Mouse (Mus musculus) cerebellum, adult 11 months (tissue): ENCODE measurements around the gene Krt81.

Experiments used
- DNase-seq: peaks from one replicate; pipeline ENCODE4 v3.0.0; 2022

The Krt81 gene

GRCm38 (mm10) chr15:101453093-101453736, 10.3 kb downstream of the Krt81 start:
- peak; percentile 62 for DNase-seq

GRCm38 (mm10) chr15:101447444-101447843, 16.1 kb downstream of the Krt81 start, which contains the start of gene Krt88:
Krt88 (plus strand) TSS chr15:101447744.
- DNase-seq, result no peak

DNA sequence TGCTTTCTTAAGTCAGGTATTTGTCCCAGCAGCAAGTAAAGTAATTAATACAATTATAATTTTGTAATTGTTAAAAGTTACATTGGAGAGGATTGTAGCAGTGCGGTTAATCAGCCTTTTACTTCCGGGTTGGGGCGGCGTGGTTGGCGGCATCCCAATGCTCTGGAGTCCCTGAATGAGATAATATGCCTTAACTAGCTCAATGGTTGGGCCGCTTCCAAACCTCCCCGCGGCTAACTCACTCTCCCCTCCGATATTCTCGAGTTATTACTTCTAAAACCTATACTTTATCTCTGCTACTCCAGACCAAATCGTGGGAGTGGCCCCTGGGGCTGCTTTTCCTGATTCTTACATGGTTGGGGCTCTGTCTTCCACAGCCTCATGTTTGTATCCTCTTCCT, 17.0 kb downstream of the Krt81 start:
- no peak for DNase-seq

DNA sequence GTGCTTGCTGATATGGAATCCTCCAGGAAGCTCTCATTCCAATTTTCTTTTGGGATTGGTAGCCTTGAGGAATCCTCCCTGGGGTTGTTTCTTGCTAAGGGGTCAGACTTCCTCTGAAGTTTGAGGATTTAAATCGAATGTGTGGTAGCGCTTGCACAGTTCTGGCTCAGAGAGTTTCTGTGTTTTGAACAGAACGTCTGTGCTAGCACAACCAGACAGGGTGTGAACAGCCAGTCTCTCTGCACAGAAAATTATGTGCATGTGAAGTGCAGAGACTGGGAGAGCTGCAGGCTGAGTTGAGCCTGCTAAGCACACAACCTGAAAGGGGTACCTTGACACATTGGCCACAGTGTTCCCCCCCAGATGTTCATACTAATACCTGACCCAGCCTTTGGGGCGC, 22.7 kb downstream of the Krt81 start:
- no peak for DNase-seq

- no peak for DNase-seq
Observed at GRCm38 (mm10) chr15:101438555-101438954, 25.0 kb downstream of the Krt81 start, which contains the start of gene Krt87. Krt87 (minus strand) TSS chr15:101438804.

- DNase-seq, result no peak
Observed at GRCm38 (mm10) chr15:101436611-101437010, 26.9 kb downstream of the Krt81 start.

DNA sequence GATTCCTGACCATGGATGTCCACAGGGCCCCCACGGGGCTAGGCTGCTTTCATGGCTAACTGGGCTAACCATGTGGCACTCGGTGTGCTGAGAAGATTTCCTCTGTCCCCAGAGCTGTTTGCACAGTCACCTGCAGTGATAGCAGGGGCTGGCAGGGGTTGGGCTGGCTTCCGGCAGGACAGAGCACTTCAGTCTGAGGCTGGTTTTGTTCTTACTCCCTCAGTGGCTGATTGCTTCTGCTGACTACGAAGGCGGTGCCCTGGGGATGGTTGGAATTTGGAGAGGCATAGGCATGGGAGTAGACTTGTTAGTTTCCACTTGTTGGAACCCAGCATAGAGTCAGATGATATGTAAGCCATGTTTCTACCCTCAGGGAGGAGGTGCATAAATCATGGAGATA, 38.6 kb downstream of the Krt81 start:
- no peak for DNase-seq

- no peak for DNase-seq
Observed at GRCm38 (mm10) chr15:101420903-101421302, 42.6 kb downstream of the Krt81 start.

GRCm38 (mm10) chr15:101418950-101419349, 44.6 kb downstream of the Krt81 start:
- DNase-seq, result no peak

- DNase-seq, result peak; percentile 22
Observed at GRCm38 (mm10) chr15:101414807-101415565, 48.6 kb downstream of the Krt81 start.

DNA sequence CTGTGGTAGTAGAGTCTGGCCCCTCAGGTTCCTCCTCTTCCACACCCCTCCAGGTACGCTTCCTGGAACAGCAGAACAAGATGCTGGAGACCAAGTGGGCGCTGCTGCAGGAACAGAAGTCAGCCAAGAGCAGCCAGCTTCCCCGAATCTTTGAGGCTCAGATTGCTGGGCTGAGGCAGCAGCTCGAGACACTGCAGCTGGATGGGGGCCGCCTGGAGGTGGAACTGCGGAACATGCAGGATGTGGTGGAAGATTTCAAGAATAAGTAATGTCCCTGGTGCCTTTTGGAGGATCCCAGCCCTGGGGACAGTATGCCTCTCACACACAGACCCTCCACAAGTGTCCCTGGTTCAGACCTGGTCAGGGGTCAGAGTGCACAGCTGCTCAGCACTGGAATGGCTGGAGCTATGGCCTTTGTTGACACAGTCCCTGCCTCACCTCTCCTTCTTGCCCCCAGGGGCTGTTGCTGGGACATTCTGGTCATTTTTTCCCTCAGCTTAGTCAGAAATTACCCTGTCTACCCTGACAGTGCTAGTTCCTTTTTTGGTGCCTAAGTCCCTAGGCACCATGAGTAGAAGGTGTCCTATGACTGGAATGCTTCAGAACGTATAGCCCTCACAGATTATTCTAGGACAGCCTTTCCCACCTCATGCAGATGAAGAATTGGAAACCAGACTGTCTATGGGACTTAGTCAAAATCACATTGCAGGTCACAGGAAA, 49.5 kb downstream of the Krt81 start:
- DNase-seq, result no peak

DNA sequence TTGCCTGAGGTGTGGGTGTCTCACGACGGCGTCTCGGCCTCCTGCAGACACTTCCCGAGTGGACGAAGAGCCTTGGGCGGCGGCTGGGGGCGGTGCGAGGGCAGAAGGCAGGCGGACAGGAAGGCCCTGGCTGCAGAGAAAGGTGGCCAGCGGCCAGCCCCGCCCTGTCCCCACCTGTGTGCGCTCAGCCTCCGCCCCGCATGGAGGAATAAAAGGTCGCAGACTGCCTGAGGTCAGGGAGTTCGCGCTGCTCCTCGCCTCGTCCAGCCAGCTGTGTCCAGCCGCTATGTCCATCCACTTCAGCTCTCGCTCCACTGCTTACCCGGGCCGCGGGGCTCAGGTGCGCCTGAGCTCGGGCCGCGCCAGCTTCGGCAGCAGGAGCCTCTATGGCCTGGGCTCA, 51.4 kb downstream of the Krt81 start:
- no peak for DNase-seq

GRCm38 (mm10) chr15:101410775-101411174, 52.8 kb downstream of the Krt81 start, which contains the start of gene Krt7:
Krt7 (plus strand) TSS chr15:101411043.
- no peak for DNase-seq
